Mouse (Mus musculus): ENCODE measurements around the gene Actl10. TPM values are rescaled to one million over a fixed set of nuclear protein-coding genes. Genes with fewer than 3 reads are reported as not detected.
A peak's percentile ranks its signal among the peaks of the same experiment; 100 is the strongest.

Gene Actl10
- polyA plus RNA-seq, 1 experiment: 0.11 TPM

DNA sequence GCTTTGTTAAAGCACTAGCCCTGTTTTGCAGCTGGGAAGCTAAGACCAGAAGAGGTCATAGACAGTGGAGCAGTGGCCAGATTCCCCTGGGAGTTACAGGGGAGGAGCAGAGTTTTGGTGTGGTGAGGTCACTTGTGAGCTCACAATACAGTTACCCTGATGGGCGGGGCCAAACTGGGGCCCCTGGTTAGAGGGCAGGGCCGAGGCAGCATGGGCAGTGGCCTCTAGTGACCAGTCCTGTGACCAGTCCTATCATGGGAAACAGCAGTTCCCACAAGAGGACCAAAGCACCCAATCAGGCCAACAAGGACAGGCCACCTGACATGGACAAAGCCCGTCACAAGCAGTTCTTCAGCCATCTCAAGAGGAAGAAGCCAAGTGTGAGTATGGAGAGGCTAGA, 2.9 kb upstream of the Actl10 start:
- 88% methylated on average over 3 of the region's 3 CpGs for whole genome bisulfite sequencing
- Histone ChIP-seq H3K4me1 (replicated peaks; ENCODE audit: control insufficient read depth, insufficient read depth, low read length) (peaks cover 20% of the 10 kb centered on the region), H3K36me3 (ENCODE audit: control insufficient read depth, insufficient read depth, low read length) (no peaks in the 10 kb centered on the region), H3K27me3 (ENCODE audit: control insufficient read depth, insufficient read depth, low read length) (no peaks in the 10 kb centered on the region), H3K27ac (ENCODE audit: control insufficient read depth, insufficient read depth, low read length) (no peak overlapping the region), H3K4me3 (ENCODE audit: control insufficient read depth, insufficient read depth, low read length) (no peak overlapping the region)
- no peak for DNase-seq
- TF ChIP-seq POLR2A (IDR thresholded peaks at IDR 0.05; ENCODE audit: control insufficient read depth, extremely low read depth, insufficient read depth, low read length, poor library complexity): no peak
- no peak for TF ChIP-seq CTCF (IDR thresholded peaks at IDR 0.05; ENCODE audit: borderline replicate concordance, control insufficient read depth, extremely low read depth, insufficient read depth, low read length, poor library complexity)

GRCm38 (mm10) chr2:154549127-154549885, 2.3 kb upstream of the Actl10 start:
- no peak overlapping the region for H3K27ac ChIP-seq (ENCODE audit: control insufficient read depth, insufficient read depth, low read length)
- peak; percentile 62 for DNase-seq
- no peaks in the 10 kb centered on the region for H3K36me3 ChIP-seq (ENCODE audit: control insufficient read depth, insufficient read depth, low read length)
- peak overlapping the region; percentile 14; the same call in 1 of the 2 replicates for H3K4me3 ChIP-seq (ENCODE audit: control insufficient read depth, insufficient read depth, low read length)
- 13% methylated on average over 44 of the region's 48 CpGs for WGBS
- TF ChIP-seq CTCF (IDR thresholded peaks at IDR 0.05; ENCODE audit: borderline replicate concordance, control insufficient read depth, extremely low read depth, insufficient read depth, low read length, poor library complexity) (0 out of 2 replicates have a peak, but pooled peaks have one; percentile 8), POLR2A (IDR thresholded peaks at IDR 0.05; ENCODE audit: control insufficient read depth, extremely low read depth, insufficient read depth, low read length, poor library complexity) (no peak)
- H3K4me1 ChIP-seq (replicated peaks; ENCODE audit: control insufficient read depth, insufficient read depth, low read length): peaks cover 20% of the 10 kb centered on the region
- H3K27me3 ChIP-seq (ENCODE audit: control insufficient read depth, insufficient read depth, low read length): no peaks in the 10 kb centered on the region

DNA sequence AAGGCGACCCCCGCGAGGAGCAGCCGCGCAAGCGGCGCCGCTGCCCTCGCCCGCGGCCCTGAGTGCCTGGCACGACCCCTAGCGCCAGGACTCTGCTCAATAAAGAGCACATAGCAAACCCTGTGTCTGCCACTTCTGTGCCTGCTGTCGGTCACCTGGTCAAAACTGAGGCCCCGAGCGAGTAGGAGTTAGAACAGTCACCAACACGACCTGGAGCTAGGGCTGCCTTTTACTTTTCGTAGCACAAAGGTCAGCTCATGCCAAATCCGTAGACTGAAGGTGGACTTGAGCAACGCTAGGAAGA, 1.7 kb upstream of the Actl10 start:
- no peak for DNase-seq
- Histone ChIP-seq H3K36me3 (ENCODE audit: control insufficient read depth, insufficient read depth, low read length) (no peaks in the 10 kb centered on the region), H3K27me3 (ENCODE audit: control insufficient read depth, insufficient read depth, low read length) (no peaks in the 10 kb centered on the region), H3K27ac (ENCODE audit: control insufficient read depth, insufficient read depth, low read length) (no peak overlapping the region), H3K4me3 (ENCODE audit: control insufficient read depth, insufficient read depth, low read length) (no peak overlapping the region), H3K4me1 (replicated peaks; ENCODE audit: control insufficient read depth, insufficient read depth, low read length) (peaks cover 20% of the 10 kb centered on the region)
- WGBS: 19% methylated on average over 20 of the region's 20 CpGs
- TF ChIP-seq POLR2A (IDR thresholded peaks at IDR 0.05; ENCODE audit: control insufficient read depth, extremely low read depth, insufficient read depth, low read length, poor library complexity) (no peak), CTCF (IDR thresholded peaks at IDR 0.05; ENCODE audit: borderline replicate concordance, control insufficient read depth, extremely low read depth, insufficient read depth, low read length, poor library complexity) (no peak)

DNA sequence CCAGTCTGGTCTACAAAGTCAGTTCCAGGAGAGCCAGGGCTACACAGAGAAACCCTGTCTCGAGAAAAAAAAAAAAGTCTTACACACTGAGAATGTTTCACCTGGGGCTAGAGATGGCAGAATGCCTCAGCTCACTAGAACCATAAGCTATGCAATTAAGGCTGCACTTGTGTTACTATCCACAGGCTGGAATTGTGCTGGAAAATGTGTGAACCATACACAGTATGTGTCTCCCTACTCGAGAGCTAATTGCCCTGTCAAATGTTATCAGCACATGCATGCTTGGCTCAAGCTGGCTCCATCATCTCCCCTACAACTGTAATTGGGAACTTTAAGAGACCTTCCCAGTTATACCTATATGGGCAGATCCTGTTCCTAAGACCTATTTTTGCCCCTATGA, 639 bp upstream of the Actl10 start:
- Histone ChIP-seq H3K36me3 (ENCODE audit: control insufficient read depth, insufficient read depth, low read length) (no peaks in the 10 kb centered on the region), H3K27ac (ENCODE audit: control insufficient read depth, insufficient read depth, low read length) (no peak overlapping the region), H3K4me1 (replicated peaks; ENCODE audit: control insufficient read depth, insufficient read depth, low read length) (peaks cover 20% of the 10 kb centered on the region), H3K4me3 (ENCODE audit: control insufficient read depth, insufficient read depth, low read length) (no peak overlapping the region), H3K27me3 (ENCODE audit: control insufficient read depth, insufficient read depth, low read length) (no peaks in the 10 kb centered on the region)
- DNase-seq: no peak
- TF ChIP-seq CTCF (IDR thresholded peaks at IDR 0.05; ENCODE audit: borderline replicate concordance, control insufficient read depth, extremely low read depth, insufficient read depth, low read length, poor library complexity): no peak
- no peak for TF ChIP-seq POLR2A (IDR thresholded peaks at IDR 0.05; ENCODE audit: control insufficient read depth, extremely low read depth, insufficient read depth, low read length, poor library complexity)
- 88% methylated on average over 2 of the region's 2 CpGs for WGBS

DNA sequence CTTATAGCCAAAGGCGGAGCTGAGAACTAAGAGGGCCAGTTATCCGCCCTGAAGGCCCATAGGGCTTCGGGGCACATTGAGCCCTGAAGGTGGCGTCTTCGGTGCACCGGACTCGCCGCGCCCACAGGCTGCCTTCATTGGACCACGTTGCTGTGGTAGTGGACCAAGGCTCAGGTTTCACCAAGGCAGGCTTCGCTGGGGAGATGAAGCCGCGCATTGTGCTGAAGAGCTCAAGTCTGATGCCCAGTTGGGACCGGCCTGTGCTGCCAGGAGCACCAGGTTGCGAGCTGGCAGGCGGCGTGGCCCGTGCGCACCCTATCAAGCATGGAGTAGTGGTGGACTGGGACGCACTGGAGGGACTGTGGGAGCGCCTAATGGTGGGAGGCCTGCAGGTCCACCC, 351 bp downstream of the Actl10 start:
- Histone ChIP-seq H3K27ac (ENCODE audit: control insufficient read depth, insufficient read depth, low read length) (no peak overlapping the region), H3K27me3 (ENCODE audit: control insufficient read depth, insufficient read depth, low read length) (no peaks in the 10 kb centered on the region), H3K4me1 (replicated peaks; ENCODE audit: control insufficient read depth, insufficient read depth, low read length) (peaks cover 20% of the 10 kb centered on the region), H3K36me3 (ENCODE audit: control insufficient read depth, insufficient read depth, low read length) (no peaks in the 10 kb centered on the region), H3K4me3 (ENCODE audit: control insufficient read depth, insufficient read depth, low read length) (no peak overlapping the region)
- TF ChIP-seq POLR2A (IDR thresholded peaks at IDR 0.05; ENCODE audit: control insufficient read depth, extremely low read depth, insufficient read depth, low read length, poor library complexity) (no peak), CTCF (IDR thresholded peaks at IDR 0.05; ENCODE audit: borderline replicate concordance, control insufficient read depth, extremely low read depth, insufficient read depth, low read length, poor library complexity) (no peak)
- 63% methylated on average over 21 of the region's 21 CpGs for WGBS
- DNase-seq: no peak

DNA sequence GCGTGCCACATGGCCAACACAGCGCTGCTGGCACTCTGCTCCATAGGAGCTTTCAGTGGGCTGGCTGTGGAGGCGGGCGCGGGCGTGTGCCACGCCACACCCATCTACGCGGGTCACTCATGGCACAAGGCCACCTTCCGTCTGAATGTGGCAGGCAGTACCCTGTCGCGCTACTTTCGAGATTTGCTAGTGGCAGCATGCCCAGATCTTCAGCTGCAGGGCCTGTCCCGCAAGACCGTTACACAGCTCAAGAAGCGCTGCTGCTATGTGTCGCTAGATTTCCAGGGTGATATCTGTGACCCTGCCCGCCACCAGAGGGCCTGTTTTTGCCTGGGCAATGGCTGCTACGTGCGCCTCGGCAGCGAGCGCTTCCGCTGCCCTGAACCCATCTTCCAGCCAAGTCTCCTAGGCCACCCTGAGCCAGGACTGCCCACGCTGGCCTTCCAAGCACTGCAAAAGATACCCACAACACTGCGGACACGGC, 890 bp downstream of the Actl10 start:
- WGBS: 17% methylated on average over 27 of the region's 27 CpGs
- Histone ChIP-seq H3K4me3 (ENCODE audit: control insufficient read depth, insufficient read depth, low read length) (no peak overlapping the region), H3K4me1 (replicated peaks; ENCODE audit: control insufficient read depth, insufficient read depth, low read length) (peaks cover 25% of the 10 kb centered on the region), H3K27me3 (ENCODE audit: control insufficient read depth, insufficient read depth, low read length) (no peaks in the 10 kb centered on the region), H3K36me3 (ENCODE audit: control insufficient read depth, insufficient read depth, low read length) (no peaks in the 10 kb centered on the region), H3K27ac (ENCODE audit: control insufficient read depth, insufficient read depth, low read length) (no peak overlapping the region)
- peak; percentile 49; the same call in 1 of the 2 replicates for TF ChIP-seq POLR2A (IDR thresholded peaks at IDR 0.05; ENCODE audit: control insufficient read depth, extremely low read depth, insufficient read depth, low read length, poor library complexity)
- peak; percentile 83 for TF ChIP-seq CTCF (IDR thresholded peaks at IDR 0.05; ENCODE audit: borderline replicate concordance, control insufficient read depth, extremely low read depth, insufficient read depth, low read length, poor library complexity)
- DNase-seq: peak; percentile 80
